Mouse (Mus musculus): Measurements from ENCODE around the gene Slc15a3.

- TF ChIP-seq CTCF (IDR thresholded peaks at IDR 0.05; ENCODE audit: low read depth, low read length) (no peak), GATA1 (IDR thresholded peaks at IDR 0.05; ENCODE audit: borderline replicate concordance, low read length) (no peak), TAL1 (conservative IDR thresholded peaks at IDR 0.05; ENCODE audit: low read depth, low read length) (no peak), GATA2 (IDR thresholded peaks at IDR 0.05; ENCODE audit: borderline replicate concordance, low read depth, low read length) (no peak)
Observed at GRCm38 (mm10) chr19:10869241-10869885, 29.8 kb downstream of the Slc15a3 start.

Data from G1E (cell line).